Mouse (Mus musculus): ENCODE results near the gene Mbnl1. TPM values are rescaled to one million over a fixed set of nuclear protein-coding genes. Genes with fewer than 3 reads are reported as not detected.
"Not testable (repeated sequence)": the region's sequence is repeated elsewhere in the genome, so short reads cannot be mapped to it uniquely, and the experiment has no call there.

Mbnl1 gene
- polyA plus RNA-seq, 1 experiment: 730 TPM

DNA sequence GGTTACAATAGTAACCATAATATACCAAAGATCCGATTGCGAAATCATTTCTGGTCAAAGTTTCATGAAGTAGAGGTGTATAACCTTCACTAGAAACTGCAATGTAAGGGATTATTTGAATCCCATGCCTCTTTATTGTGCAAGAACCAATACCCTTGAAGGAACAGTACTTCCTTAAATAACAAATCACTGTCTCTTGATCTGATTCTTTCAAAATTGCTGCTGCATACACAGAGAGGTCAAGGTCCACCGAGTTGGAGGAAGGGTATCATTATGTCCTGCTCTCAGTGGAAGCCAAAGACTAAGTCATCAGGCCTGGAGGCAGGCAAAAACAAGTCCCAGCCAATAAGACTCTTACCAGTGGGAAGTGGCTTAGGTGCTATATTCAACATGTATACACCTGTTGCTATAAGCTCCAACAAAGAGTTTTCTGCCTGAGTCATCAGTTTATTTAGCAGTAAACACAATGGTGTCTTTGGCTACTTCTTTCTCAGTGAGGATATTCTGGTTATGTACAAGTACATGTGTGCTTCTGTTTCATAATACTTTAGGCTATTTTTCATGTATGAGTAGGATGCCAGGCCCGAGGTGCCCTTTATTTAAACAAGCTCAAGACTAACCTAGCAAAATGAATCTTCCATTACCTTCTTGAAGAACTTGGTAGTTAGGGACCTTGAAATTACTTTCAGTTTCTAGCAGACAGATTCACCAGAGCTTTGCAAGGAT is 13.5 kb downstream of the Mbnl1 start:
- TF ChIP-seq CTCF (IDR thresholded peaks at IDR 0.05; ENCODE audit: low read depth, low read length) (no peak), POLR2A (IDR thresholded peaks at IDR 0.05; ENCODE audit: borderline replicate concordance, low read depth, low read length) (no peak)
- peak overlapping the region; percentile 66 for H3K27ac ChIP-seq (ENCODE audit: insufficient read depth, low read depth, low read length)
- 0 out of 2 replicates have a peak overlapping the region, but pooled peaks have one; percentile 10 for H3K4me3 ChIP-seq (ENCODE audit: insufficient read depth, low read length)
- peaks cover 50% of the 10 kb centered on the region for H3K4me1 ChIP-seq (ENCODE audit: control insufficient read depth, insufficient read depth, low read length)

DNA sequence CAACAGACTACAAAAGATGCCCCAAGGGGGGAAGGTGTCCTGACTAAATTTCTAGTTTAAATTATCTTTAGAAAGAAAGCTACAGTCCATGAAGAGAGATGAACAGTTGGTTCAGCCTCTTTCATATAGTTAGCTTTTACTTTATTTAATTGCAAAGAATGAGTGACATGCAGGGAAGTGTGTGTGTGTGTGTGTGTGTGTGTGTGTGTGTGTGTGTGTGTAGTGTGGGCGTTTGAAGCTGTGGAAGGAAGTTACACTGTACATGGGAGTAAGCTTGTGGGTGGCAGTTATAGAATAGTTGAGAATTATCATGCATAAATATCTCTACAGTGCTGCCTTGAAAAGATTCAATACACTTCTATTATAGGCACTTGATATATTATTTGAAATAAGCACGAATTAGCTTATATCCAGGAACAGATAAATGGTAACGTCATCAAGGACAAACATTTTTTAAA is 14.1 kb downstream of the Mbnl1 start:
- Histone ChIP-seq H3K4me1 (ENCODE audit: control insufficient read depth, insufficient read depth, low read length) (peaks cover 50% of the 10 kb centered on the region), H3K4me3 (ENCODE audit: insufficient read depth, low read length) (no peak overlapping the region), H3K27ac (ENCODE audit: insufficient read depth, low read depth, low read length) (peak overlapping the region; percentile 66)
- TF ChIP-seq POLR2A (IDR thresholded peaks at IDR 0.05; ENCODE audit: borderline replicate concordance, low read depth, low read length): no peak
- TF ChIP-seq CTCF (IDR thresholded peaks at IDR 0.05; ENCODE audit: low read depth, low read length): no peak

DNA sequence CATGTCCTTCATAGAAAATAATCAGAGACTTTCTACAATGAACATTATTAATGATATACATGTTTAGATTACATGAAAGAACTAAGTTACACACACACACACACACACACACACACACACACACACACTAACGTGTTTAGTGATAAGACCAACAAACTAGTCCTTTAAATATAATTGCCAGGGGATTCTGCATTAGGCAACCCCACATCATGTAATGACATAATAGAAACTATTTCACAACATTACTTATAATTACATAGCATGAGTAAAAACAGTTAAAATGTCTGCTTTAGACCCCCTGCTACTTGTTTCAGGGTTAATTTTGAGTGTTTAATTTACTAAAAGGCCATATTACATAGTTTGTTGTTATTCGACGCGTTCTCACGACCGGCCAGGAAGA is 16.9 kb downstream of the Mbnl1 start:
- Histone ChIP-seq H3K27ac (ENCODE audit: insufficient read depth, low read depth, low read length) (no peak overlapping the region), H3K4me1 (ENCODE audit: control insufficient read depth, insufficient read depth, low read length) (peaks cover 30% of the 10 kb centered on the region), H3K4me3 (ENCODE audit: insufficient read depth, low read length) (no peak overlapping the region)
- TF ChIP-seq CTCF (IDR thresholded peaks at IDR 0.05; ENCODE audit: low read depth, low read length) (no peak), POLR2A (IDR thresholded peaks at IDR 0.05; ENCODE audit: borderline replicate concordance, low read depth, low read length) (no peak)

DNA sequence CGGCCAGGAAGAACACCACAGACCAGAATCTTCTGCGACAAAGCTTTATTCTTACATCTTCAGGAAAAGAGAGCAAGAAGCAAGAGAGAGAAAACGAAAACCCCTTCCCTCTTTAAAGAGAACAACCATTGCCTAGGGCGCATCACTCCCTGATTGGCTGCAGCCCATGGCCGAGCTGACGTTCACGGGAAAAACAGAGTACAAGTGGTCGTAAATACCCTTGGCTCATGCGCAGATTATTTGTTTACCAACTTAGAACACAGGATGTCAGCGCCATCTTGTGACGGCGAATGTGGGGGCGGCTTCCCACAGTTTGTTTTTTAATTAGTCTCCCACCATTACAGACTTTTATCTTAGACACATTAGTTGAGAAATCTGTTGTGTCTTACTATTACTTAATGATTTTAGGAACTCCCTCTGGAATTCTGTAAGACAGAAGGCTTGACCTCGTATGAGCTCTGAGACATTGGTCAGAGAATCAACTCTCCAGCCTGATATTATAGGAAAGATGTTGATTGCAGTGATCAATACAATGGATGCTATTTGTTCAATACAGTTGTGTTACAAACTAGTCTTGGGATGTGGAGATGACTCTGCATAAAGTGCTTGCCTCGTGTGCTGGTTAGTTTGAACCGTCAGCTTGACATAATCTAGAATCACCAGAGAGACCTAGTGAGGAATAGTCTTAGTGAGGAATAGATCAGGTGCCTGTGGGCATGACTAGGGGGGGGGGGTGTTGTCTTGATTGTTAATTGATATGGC is 22.3 kb downstream of the Mbnl1 start:
- H3K4me3 ChIP-seq (ENCODE audit: insufficient read depth, low read length): not testable (repeated sequence)
- peaks cover 28% of the 10 kb centered on the region for H3K4me1 ChIP-seq (ENCODE audit: control insufficient read depth, insufficient read depth, low read length)
- H3K27ac ChIP-seq (ENCODE audit: insufficient read depth, low read depth, low read length): peak overlapping the region; percentile 40

DNA sequence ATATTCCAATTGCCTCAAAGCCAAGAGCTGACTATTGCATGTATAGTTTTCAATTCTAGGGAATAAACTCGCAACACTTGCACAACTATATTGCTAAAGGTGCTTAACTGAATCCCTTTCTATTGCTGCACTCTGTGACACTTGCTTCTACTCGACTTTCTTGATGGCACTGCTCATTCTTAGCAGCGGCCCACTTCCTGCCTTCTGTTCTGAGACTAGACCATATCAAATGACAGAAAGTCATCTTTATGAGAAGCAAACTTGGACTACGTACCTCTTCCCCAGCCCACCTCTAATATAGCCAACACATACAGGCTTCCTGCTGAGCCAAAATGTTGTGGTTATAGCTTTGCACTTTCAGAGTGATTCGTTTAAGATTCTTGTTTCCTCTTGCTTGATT is 23.6 kb downstream of the Mbnl1 start:
- Histone ChIP-seq H3K4me3 (ENCODE audit: insufficient read depth, low read length) (no peak overlapping the region), H3K4me1 (ENCODE audit: control insufficient read depth, insufficient read depth, low read length) (peaks cover 28% of the 10 kb centered on the region), H3K27ac (ENCODE audit: insufficient read depth, low read depth, low read length) (peak overlapping the region; percentile 10; the same call in 1 of the 2 replicates)
- TF ChIP-seq CTCF (IDR thresholded peaks at IDR 0.05; ENCODE audit: low read depth, low read length) (no peak), POLR2A (IDR thresholded peaks at IDR 0.05; ENCODE audit: borderline replicate concordance, low read depth, low read length) (no peak)

DNA sequence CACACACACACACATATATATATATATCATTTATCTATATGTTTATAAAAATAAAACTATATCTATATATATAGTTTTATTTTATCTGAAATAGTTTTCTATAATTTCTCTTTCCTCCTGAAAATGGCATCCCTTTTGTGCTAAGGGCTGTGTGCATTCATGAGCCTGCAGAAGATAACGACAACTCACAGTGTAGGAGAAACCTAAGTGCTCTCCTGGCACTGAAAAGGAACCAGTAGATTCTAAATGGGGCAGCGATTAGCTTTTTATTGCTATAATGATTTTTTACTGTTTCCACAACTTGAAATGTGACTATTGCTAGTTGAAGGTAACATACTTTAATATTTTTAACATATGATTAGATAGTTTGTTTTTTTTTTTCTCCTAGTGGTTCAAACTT is 25.5 kb downstream of the Mbnl1 start:
- Histone ChIP-seq H3K4me3 (ENCODE audit: insufficient read depth, low read length) (no peak overlapping the region), H3K4me1 (ENCODE audit: control insufficient read depth, insufficient read depth, low read length) (peaks cover 28% of the 10 kb centered on the region), H3K27ac (ENCODE audit: insufficient read depth, low read depth, low read length) (peak overlapping the region; percentile 34; the same call in 1 of the 2 replicates)
- TF ChIP-seq CTCF (IDR thresholded peaks at IDR 0.05; ENCODE audit: low read depth, low read length) (no peak), POLR2A (IDR thresholded peaks at IDR 0.05; ENCODE audit: borderline replicate concordance, low read depth, low read length) (no peak)

DNA sequence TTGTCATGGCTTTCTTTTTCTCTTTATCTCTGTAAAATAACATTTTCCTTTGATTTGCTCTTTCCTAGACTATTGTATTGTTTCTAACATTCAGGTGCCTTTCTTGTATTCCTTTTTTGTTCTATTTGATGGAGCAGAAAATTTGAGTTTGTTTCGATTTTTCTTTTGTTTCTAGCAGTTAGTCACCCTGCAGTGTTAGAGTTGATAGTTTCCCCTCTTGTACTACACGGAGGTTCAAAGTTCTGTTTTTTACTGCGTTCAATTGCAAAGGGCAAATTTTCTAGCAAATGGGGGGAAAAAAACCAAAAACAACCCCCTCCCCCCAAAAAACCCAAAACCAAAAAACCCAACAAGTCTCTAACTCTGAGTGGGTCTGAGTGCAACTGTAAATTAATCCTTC is 26.0 kb downstream of the Mbnl1 start:
- TF ChIP-seq POLR2A (IDR thresholded peaks at IDR 0.05; ENCODE audit: borderline replicate concordance, low read depth, low read length) (no peak), CTCF (IDR thresholded peaks at IDR 0.05; ENCODE audit: low read depth, low read length) (no peak)
- Histone ChIP-seq H3K4me1 (ENCODE audit: control insufficient read depth, insufficient read depth, low read length) (peaks cover 28% of the 10 kb centered on the region), H3K4me3 (ENCODE audit: insufficient read depth, low read length) (peak overlapping the region; percentile 24; the same call in 1 of the 2 replicates), H3K27ac (ENCODE audit: insufficient read depth, low read depth, low read length) (peak overlapping the region; percentile 96)

DNA sequence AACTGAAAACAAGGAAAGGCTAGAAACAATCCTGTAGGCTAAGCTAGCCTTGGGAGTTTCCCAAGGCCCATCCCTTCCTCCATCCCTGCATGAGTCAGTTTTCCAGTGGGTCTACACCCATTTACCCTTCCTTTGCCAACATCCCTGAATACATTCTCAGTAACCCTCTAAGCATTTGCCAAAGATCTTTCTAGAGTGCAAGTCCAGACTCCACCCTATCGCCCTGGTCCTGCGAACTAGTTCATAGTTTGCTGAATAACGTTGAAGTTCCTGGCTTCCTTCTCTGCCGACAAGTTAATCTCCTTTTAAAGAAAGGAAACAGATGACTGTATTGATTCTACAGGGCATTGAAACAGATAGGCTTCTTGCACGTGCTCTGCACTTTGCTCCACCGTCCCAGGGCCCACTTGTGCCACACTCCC is 26.5 kb downstream of the Mbnl1 start:
- TF ChIP-seq POLR2A (IDR thresholded peaks at IDR 0.05; ENCODE audit: borderline replicate concordance, low read depth, low read length) (no peak), CTCF (IDR thresholded peaks at IDR 0.05; ENCODE audit: low read depth, low read length) (no peak)
- peak overlapping the region; percentile 24 for H3K4me3 ChIP-seq (ENCODE audit: insufficient read depth, low read length)
- H3K4me1 ChIP-seq (ENCODE audit: control insufficient read depth, insufficient read depth, low read length): peaks cover 28% of the 10 kb centered on the region
- peak overlapping the region; percentile 96 for H3K27ac ChIP-seq (ENCODE audit: insufficient read depth, low read depth, low read length)

DNA sequence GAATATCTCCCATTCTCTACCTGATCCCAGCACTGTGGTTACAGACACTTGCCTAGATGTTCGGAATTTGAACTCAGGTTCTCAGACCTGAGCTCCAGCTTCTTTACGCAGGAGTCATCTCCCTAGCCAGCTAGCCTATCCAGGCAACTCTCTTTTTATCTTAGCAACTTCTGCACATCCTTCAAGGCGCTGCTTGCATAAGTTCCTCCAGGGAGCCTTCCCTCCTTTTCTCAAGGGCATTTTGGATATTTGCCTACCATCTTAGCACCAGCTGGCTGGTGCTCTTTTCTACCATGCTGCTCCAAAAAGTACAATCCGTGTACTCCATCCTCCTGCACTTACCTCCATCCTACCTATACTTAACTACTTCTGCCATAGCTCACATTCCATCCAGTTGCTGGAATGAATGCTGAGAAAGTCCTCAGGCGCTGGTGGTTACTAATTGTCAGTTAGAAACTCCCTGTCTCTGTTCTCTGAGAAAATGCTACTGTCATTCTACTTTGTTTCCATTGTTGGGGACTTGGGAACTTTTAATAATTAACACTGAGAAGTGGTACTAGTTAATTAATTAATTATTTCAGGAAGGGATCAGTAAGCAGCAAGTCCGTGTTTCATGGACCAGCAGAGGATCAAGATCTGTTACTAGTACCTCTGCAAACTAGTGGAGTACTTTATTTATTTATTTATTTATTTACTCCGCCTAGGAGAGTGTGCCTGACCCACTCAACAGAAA is 27.3 kb downstream of the Mbnl1 start:
- TF ChIP-seq CTCF (IDR thresholded peaks at IDR 0.05; ENCODE audit: low read depth, low read length): no peak
- Histone ChIP-seq H3K4me3 (ENCODE audit: insufficient read depth, low read length) (peak overlapping the region; percentile 75), H3K27ac (ENCODE audit: insufficient read depth, low read depth, low read length) (peak overlapping the region; percentile 96), H3K4me1 (ENCODE audit: control insufficient read depth, insufficient read depth, low read length) (peaks cover 33% of the 10 kb centered on the region)

Measured in bone marrow macrophage, adult 2 months (primary cell).